Mouse (Mus musculus) cerebellum, adult 2 months (tissue): Measurements from ENCODE around the gene Vps37c. TPM values are rescaled to one million over a fixed set of nuclear protein-coding genes. Genes with fewer than 3 reads are reported as not detected.

Experiments
- DNase-seq, 2 experiments: peaks; one replicate each; pipeline ENCODE4 v3.0.0; 2021
- H3K27ac ChIP-seq: fragments of 200-500 bp; 2 replicates; pipeline ENCODE4 v1.5.1; 2012; ENCODE audit warnings: low read length, control low read depth, inconsistent platforms; ENCODE audit not compliant: insufficient read depth
- H3K27me3 ChIP-seq: fragments of 200-500 bp; 2 replicates; pipeline ENCODE4 v1.6.1; 2012; ENCODE audit warnings: inconsistent platforms, mild to moderate bottlenecking, low read length, moderate library complexity; ENCODE audit not compliant: control insufficient read depth, insufficient read depth
- H3K4me1 ChIP-seq: fragments of 200-500 bp; 2 replicates; pipeline ENCODE4 v1.6.1; 2011; ENCODE audit warnings: low read length; ENCODE audit not compliant: control insufficient read depth, insufficient read depth
- H3K4me3 ChIP-seq: fragments of 200-500 bp; replicated peaks from 2 replicates; pipeline ENCODE3; 2011; ENCODE audit warnings: mild to moderate bottlenecking, low read depth, low read length, control low read depth; ENCODE audit not compliant: insufficient read depth
- CTCF ChIP-seq: fragments of 200-500 bp; IDR thresholded peaks from 2 replicates; pipeline ENCODE4 v1.5.1; 2011; ENCODE audit warnings: low read depth, mild to moderate bottlenecking, control low read depth, low read length, moderate library complexity, borderline replicate concordance; ENCODE audit not compliant: insufficient read depth
- POLR2A ChIP-seq: fragments of 200-500 bp; IDR thresholded peaks from 2 replicates; pipeline ENCODE4 v1.6.1; 2011; ENCODE audit warnings: low read length, control low read depth, borderline replicate concordance; ENCODE audit not compliant: insufficient read depth
- WGBS: fragments of 180-500 bp; shearing (Covaris S2); methylation state at CpG from one replicate; pipeline ENCODE4 v1.1.7; 2018; 5-methylcytosine and 5-hydroxymethylcytosine counted together
- polyA plus RNA-seq: library from polyadenylated mRNA; depleted of rRNA; stranded (reverse); fragments of >200 nt; gene quantifications from 2 replicates; pipeline ENCODE4 v1.2.3, GENCODE M21; 2012

Gene Vps37c
- polyA plus RNA-seq, 1 experiment, result 31.4 TPM

DNA sequence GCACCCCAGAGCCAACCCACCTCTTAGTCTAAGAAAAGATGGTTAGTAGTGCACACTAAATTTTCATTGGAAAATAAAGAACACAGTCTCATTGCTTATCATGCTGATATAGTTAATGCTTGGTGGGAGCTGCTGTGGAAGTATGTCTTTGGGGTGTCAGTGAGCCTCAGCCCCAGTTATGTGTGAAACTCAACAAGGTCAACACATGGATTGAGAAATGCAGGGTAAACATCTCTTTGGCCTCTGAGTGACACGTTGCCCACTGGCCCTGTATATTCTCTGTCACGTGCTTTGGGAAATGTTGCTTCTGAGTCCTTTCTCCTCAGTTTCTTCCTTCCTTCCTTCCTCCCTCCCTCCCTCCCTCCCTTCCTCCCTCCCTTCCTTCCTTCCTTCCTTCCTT, 30.1 kb upstream of the Vps37c start:
- Histone ChIP-seq H3K4me3 (no peak overlapping the region), H3K4me1 (no peaks in the 10 kb centered on the region), H3K27me3 (no peaks in the 10 kb centered on the region; the same call in 1 of the 2 replicates), H3K27ac (no peak overlapping the region)
- 68% methylated on average over 2 of the region's 2 CpGs for WGBS
- DNase-seq, result no peak
- TF ChIP-seq POLR2A, result no peak
- no peak for TF ChIP-seq CTCF

DNA sequence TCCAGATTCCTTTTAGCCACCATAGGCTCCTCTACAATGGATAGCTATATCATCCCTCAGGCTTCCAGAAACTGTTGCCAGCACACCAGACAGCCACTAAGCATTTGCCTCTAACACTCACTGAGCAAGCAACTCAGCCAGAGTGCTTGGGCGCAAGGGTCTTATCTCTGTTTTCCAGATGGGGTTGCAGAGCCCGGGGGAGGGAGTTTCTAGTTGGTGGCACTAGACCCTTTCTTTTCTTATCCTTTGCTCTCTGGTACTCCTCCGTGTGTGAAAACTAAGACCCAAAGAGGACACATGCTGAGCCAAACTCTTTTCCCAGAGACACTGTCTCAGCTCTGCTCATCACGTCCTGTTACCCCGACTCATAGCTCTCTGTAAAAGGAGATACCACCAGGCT, 27.2 kb upstream of the Vps37c start:
- no peak overlapping the region for H3K27ac ChIP-seq
- WGBS, result 65% methylated on average over 5 of the region's 5 CpGs
- no peak for TF ChIP-seq POLR2A
- no peak for TF ChIP-seq CTCF
- DNase-seq, result no peak
- H3K4me1 ChIP-seq, result no peaks in the 10 kb centered on the region
- H3K27me3 ChIP-seq, result no peaks in the 10 kb centered on the region
- H3K4me3 ChIP-seq, result no peak overlapping the region

DNA sequence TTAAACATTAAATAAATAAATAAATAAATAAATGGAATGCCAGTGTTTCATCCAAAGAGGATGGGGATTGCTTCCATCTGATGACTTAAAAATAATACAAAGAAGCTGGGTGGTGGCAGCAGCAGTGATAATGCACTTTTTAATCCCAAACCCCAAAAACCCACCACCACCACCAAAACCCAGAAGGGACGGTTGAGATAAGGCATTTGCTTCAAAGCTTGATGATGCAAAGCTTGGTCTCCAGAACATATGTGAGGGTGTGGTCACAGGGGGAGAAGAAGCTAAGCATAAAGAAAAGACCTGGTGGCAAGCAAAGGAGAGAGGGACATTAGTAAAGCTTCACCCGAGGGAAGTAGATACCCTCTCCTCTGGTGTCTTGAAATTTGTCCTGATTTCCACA, 26.6 kb upstream of the Vps37c start:
- no peaks in the 10 kb centered on the region for H3K27me3 ChIP-seq
- no peaks in the 10 kb centered on the region for H3K4me1 ChIP-seq
- H3K27ac ChIP-seq, result no peak overlapping the region
- no peak overlapping the region for H3K4me3 ChIP-seq
- TF ChIP-seq CTCF, result no peak
- TF ChIP-seq POLR2A, result no peak
- DNase-seq, result no peak
- 87% methylated on average over 2 of the region's 2 CpGs for WGBS

DNA sequence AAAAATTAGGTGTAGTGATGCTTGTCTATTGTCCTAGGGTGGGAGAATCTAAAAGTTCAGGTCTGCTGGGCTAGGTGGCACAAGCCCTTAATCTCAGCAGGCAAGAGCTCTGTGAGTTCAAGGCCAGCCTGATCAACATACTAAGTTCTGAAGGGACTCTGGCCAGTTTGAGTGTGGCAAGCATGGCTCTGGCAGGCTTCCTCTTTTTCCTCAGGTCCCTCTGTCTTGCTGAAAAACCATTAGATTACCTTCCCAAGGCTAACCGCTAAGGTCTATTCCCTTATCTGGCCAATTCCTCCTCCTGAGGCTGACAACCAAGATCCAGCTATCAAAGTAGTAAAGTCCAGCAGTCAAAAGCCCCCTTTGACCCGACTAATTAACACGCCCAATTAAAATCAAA, 25.9 kb upstream of the Vps37c start:
- WGBS, result 80% methylated on average over 3 of the region's 3 CpGs
- DNase-seq, result no peak
- Histone ChIP-seq H3K27ac (no peak overlapping the region), H3K4me3 (no peak overlapping the region), H3K4me1 (no peaks in the 10 kb centered on the region), H3K27me3 (no peaks in the 10 kb centered on the region)
- TF ChIP-seq POLR2A (no peak), CTCF (no peak)

DNA sequence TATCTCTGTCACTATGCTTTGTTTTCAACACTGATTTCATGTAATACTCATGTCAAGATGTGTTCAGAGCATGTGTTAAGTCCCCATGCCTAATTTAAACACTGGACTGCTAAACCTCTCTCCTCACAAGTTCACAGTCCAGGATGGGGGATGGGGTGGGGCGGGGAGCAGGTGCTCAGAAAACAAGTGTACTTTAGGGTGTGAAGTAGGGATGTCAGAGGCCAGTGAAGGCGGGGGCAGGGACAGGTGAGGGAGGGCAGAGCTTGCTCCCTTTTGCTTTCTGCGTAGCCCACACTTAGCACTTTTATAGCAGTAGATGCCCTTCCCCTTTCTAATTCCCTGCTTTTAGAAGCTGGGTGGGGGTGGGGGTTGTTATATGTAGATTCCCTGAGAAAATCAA, 23.4 kb upstream of the Vps37c start:
- H3K27ac ChIP-seq, result no peak overlapping the region
- WGBS, result 69% methylated on average over 3 of the region's 3 CpGs
- no peaks in the 10 kb centered on the region for H3K27me3 ChIP-seq
- TF ChIP-seq CTCF, result no peak
- TF ChIP-seq POLR2A, result no peak
- H3K4me1 ChIP-seq, result no peaks in the 10 kb centered on the region
- no peak overlapping the region for H3K4me3 ChIP-seq
- DNase-seq, result no peak

DNA sequence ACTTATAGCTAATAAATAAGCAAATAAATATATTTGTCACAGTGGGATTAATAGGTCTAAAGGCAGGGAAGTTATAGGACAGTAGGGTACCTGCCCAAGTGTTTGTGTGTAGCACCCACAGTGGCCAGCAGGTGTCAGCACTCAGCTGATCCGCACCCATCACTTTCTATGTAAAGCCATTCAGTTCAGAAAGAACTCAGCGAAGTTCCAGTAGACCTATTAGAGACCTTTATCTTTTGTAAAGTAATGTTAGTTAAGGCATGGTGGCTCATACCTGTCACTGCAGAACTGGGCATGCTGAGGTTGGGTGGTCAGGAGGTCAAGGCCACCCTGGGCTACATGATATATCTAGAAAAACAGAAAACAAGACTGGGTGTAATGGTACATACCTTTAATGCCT, 23.0 kb upstream of the Vps37c start:
- Histone ChIP-seq H3K4me3 (no peak overlapping the region), H3K27me3 (no peaks in the 10 kb centered on the region), H3K27ac (no peak overlapping the region), H3K4me1 (no peaks in the 10 kb centered on the region)
- peak; percentile 94 for TF ChIP-seq CTCF
- TF ChIP-seq POLR2A, result no peak
- WGBS, result 5% methylated on average over 2 of the region's 2 CpGs
- peak; percentile 59 to 77 for DNase-seq

DNA sequence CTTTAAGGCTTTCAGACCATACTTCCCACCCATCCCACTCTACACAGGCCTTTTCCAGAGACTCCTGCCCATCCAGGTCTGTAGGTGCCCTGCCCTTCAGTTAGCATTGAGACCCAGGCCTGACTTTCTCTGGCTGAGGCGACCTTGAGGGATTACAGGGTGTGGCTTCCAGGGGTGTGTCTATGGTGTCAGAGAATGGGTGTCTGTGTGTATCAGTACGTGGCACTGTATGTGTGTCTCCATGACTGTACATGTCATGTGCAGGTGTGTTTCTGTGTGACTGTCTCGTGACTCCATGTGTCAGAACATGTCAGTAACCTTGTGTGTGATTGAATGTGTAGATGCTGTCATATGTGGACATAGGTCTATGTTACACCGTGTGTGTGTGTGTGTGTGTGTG, 17.2 kb upstream of the Vps37c start:
- Histone ChIP-seq H3K27ac (no peak overlapping the region), H3K27me3 (no peaks in the 10 kb centered on the region), H3K4me1 (no peaks in the 10 kb centered on the region), H3K4me3 (no peak overlapping the region)
- TF ChIP-seq CTCF (no peak), POLR2A (no peak)
- WGBS, result 86% methylated on average over 4 of the region's 4 CpGs
- no peak for DNase-seq

DNA sequence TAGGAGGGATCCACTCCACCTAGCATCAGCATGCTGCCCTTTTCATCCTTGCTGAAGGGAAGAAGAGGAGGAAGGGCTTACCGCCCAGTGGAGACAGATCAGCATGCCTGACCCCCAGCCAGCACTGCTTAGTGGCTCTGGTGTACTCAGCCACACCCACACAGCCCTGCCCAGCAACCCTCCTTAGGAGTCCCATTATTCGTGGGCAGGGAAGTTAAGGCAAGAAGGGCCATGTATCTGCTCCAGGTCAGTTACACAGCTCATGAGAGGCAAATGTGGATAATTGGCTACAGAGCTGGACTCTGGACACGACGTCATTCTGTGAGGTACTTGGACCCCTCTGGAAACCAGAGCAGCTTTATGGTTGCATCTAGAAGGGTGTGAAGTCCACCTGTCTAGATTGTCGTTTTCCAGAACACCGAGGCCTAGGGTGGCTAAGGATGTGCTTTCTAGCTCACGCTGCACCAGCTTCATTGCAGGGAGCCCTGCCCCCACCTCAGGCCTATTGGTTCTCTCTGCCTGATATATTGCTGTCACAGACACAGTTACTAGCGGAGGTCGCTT, 16.6 kb upstream of the Vps37c start:
- TF ChIP-seq POLR2A, result no peak
- TF ChIP-seq CTCF, result no peak
- Histone ChIP-seq H3K27ac (no peak overlapping the region), H3K4me1 (no peaks in the 10 kb centered on the region), H3K4me3 (no peak overlapping the region), H3K27me3 (no peaks in the 10 kb centered on the region)
- DNase-seq, result no peak
- WGBS, result 74% methylated on average over 9 of the region's 9 CpGs
